ENCODE assay signal across 10 mouse cellular contexts in genomic region chr2:102406324-102407304, GRCm38 (mm10). TPM values are rescaled to one million over a fixed set of nuclear protein-coding genes. Genes with fewer than 3 reads are reported as not detected.
DNase-seq lines count a peak whose midpoint lies in the region; ATAC-seq and TF ChIP-seq lines count a peak whose summit lies in the region.
"Had no signal": no experiment of that assay in that cellular context is flagged by ENCODE, and none has a peak within 500 bp of the region (broad histone marks: within the 10 kb centered on the region; RNA-seq: fewer than 3 reads in every experiment).

No protein-coding gene starts in this region.

- H3K4me3 ChIP-seq in hindbrain, embryonic 13.5 days, result no peak overlapping the region
- H3K4me3 ChIP-seq in hindbrain, embryonic 11.5 days (ENCODE audit: low read depth, low read length), result no peak overlapping the region
- no peak overlapping the region for H3K4me3 ChIP-seq in midbrain, embryonic 11.5 days (ENCODE audit: low read depth, low read length)
- no peak overlapping the region for H3K4me3 ChIP-seq in midbrain, embryonic 10.5 days
- no peak overlapping the region for H3K4me3 ChIP-seq in kidney, embryonic 15.5 days (replicated peaks)
- peak overlapping the region; percentile 8; the same call in 1 of the 2 replicates for H3K4me3 ChIP-seq in stomach, postnatal 0 days (ENCODE audit: low read depth, low read length)

- no peak for TF ChIP-seq CTCF in stomach, postnatal 0 days (IDR thresholded peaks at IDR 0.05; ENCODE audit: low read depth)

- H3K9ac ChIP-seq in hindbrain, embryonic 13.5 days, result no peak overlapping the region
- H3K9ac ChIP-seq in hindbrain, embryonic 11.5 days (ENCODE audit: low read depth, low read length), result no peak overlapping the region
- H3K9ac ChIP-seq in midbrain, embryonic 11.5 days (ENCODE audit: low read length), result no peak overlapping the region
- no peak overlapping the region for H3K9ac ChIP-seq in kidney, embryonic 15.5 days
- no peak overlapping the region for H3K9ac ChIP-seq in stomach, postnatal 0 days (ENCODE audit: low read length)
- H3K9ac ChIP-seq: liver, postnatal 0 days had no signal

- H3K4me1 ChIP-seq in hindbrain, embryonic 13.5 days (replicated peaks), result peaks cover 19% of the 10 kb centered on the region
- no peaks in the 10 kb centered on the region for H3K4me1 ChIP-seq in hindbrain, embryonic 11.5 days (replicated peaks; ENCODE audit: control insufficient read depth, insufficient read depth, low read length)
- H3K4me1 ChIP-seq in midbrain, embryonic 11.5 days (ENCODE audit: control insufficient read depth, insufficient read depth, low read length), result peaks cover 3% of the 10 kb centered on the region
- H3K4me1 ChIP-seq in midbrain, embryonic 10.5 days, result peaks cover 11% of the 10 kb centered on the region
- peaks cover 32% of the 10 kb centered on the region for H3K4me1 ChIP-seq in kidney, embryonic 15.5 days
- peaks cover 6% of the 10 kb centered on the region; the same call in 1 of the 2 replicates for H3K4me1 ChIP-seq in stomach, postnatal 0 days (replicated peaks; ENCODE audit: control insufficient read depth, insufficient read depth)

- 0 out of 2 replicates have a peak, but pooled peaks have one; percentile 33 for ATAC-seq in hindbrain, embryonic 13.5 days (ENCODE audit: low FRiP score)
- ATAC-seq in hindbrain, embryonic 11.5 days (ENCODE audit: low FRiP score), result no peak
- no peak for ATAC-seq in midbrain, embryonic 11.5 days (ENCODE audit: low FRiP score)
- ATAC-seq in kidney, embryonic 15.5 days (replicated peaks; ENCODE audit: low FRiP score), result 0 out of 2 replicates have a peak, but pooled peaks have one; percentile 53
- no peak for ATAC-seq in stomach, postnatal 0 days (ENCODE audit: low FRiP score, low TSS enrichment)
- ATAC-seq: liver, postnatal 0 days had no signal

- no peaks in the 10 kb centered on the region for H3K9me3 ChIP-seq in hindbrain, embryonic 13.5 days
- no peaks in the 10 kb centered on the region for H3K9me3 ChIP-seq in hindbrain, embryonic 11.5 days (ENCODE audit: control insufficient read depth, low read length)
- no peaks in the 10 kb centered on the region for H3K9me3 ChIP-seq in midbrain, embryonic 11.5 days (ENCODE audit: control insufficient read depth, low read length)
- no peaks in the 10 kb centered on the region for H3K9me3 ChIP-seq in midbrain, embryonic 10.5 days (replicated peaks)
- no peaks in the 10 kb centered on the region for H3K9me3 ChIP-seq in kidney, embryonic 15.5 days (replicated peaks)
- no peaks in the 10 kb centered on the region for H3K9me3 ChIP-seq in stomach, postnatal 0 days (ENCODE audit: control insufficient read depth, low read length)

- peak overlapping the region; percentile 23; the same call in 1 of the 2 replicates for H3K4me2 ChIP-seq in hindbrain, embryonic 13.5 days
- H3K4me2 ChIP-seq in hindbrain, embryonic 11.5 days (replicated peaks; ENCODE audit: low read depth, low read length), result no peak overlapping the region
- H3K4me2 ChIP-seq in midbrain, embryonic 11.5 days, result no peak overlapping the region
- peak overlapping the region; percentile 15 for H3K4me2 ChIP-seq in kidney, embryonic 15.5 days
- H3K4me2 ChIP-seq in stomach, postnatal 0 days (replicated peaks; ENCODE audit: low read depth), result peak overlapping the region; percentile 18

- H3K36me3 ChIP-seq in hindbrain, embryonic 13.5 days, result no peaks in the 10 kb centered on the region
- no peaks in the 10 kb centered on the region for H3K36me3 ChIP-seq in hindbrain, embryonic 11.5 days (ENCODE audit: control insufficient read depth, insufficient read depth, low read length)
- H3K36me3 ChIP-seq in midbrain, embryonic 11.5 days (ENCODE audit: control insufficient read depth, insufficient read depth, low read length), result no peaks in the 10 kb centered on the region
- H3K36me3 ChIP-seq in midbrain, embryonic 10.5 days, result no peaks in the 10 kb centered on the region
- no peaks in the 10 kb centered on the region for H3K36me3 ChIP-seq in kidney, embryonic 15.5 days
- H3K36me3 ChIP-seq in stomach, postnatal 0 days (ENCODE audit: control insufficient read depth, insufficient read depth, low read length), result no peaks in the 10 kb centered on the region

- 82% methylated on average over 4 of the region's 4 CpGs for WGBS in hindbrain, embryonic 13.5 days
- WGBS in hindbrain, embryonic 11.5 days, result 77% methylated on average over 4 of the region's 4 CpGs
- 77% methylated on average over 4 of the region's 4 CpGs for WGBS in midbrain, embryonic 11.5 days
- 85% methylated on average over 4 of the region's 4 CpGs for WGBS in midbrain, embryonic 10.5 days
- WGBS in kidney, embryonic 15.5 days, result 56% methylated on average over 4 of the region's 4 CpGs
- 44% methylated on average over 4 of the region's 4 CpGs for WGBS in stomach, postnatal 0 days

- H3K27ac ChIP-seq in hindbrain, embryonic 13.5 days, result no peak overlapping the region
- H3K27ac ChIP-seq in hindbrain, embryonic 11.5 days (ENCODE audit: low read depth, low read length), result no peak overlapping the region
- H3K27ac ChIP-seq in midbrain, embryonic 11.5 days (ENCODE audit: low read depth, low read length), result no peak overlapping the region
- no peak overlapping the region for H3K27ac ChIP-seq in midbrain, embryonic 10.5 days (replicated peaks)
- peak overlapping the region; percentile 23; the same call in 1 of the 2 replicates for H3K27ac ChIP-seq in kidney, embryonic 15.5 days
- no peak overlapping the region for H3K27ac ChIP-seq in stomach, postnatal 0 days (replicated peaks)

- TF ChIP-seq EP300 in stomach, postnatal 0 days (optimal IDR thresholded peaks at IDR 0.05), result no peak

- H3K27me3 ChIP-seq in hindbrain, embryonic 13.5 days, result no peaks in the 10 kb centered on the region
- H3K27me3 ChIP-seq in hindbrain, embryonic 11.5 days (ENCODE audit: control insufficient read depth, insufficient read depth, low read length), result no peaks in the 10 kb centered on the region
- H3K27me3 ChIP-seq in midbrain, embryonic 11.5 days (ENCODE audit: control insufficient read depth, insufficient read depth, low read length), result no peaks in the 10 kb centered on the region
- H3K27me3 ChIP-seq in midbrain, embryonic 10.5 days (ENCODE audit: low read depth, poor library complexity, severe bottlenecking), result peaks cover 9% of the 10 kb centered on the region; the same call in 1 of the 2 replicates
- H3K27me3 ChIP-seq in kidney, embryonic 15.5 days, result no peaks in the 10 kb centered on the region
- no peaks in the 10 kb centered on the region for H3K27me3 ChIP-seq in stomach, postnatal 0 days (ENCODE audit: control insufficient read depth, insufficient read depth, low read length)

- DNase-seq in hindbrain, embryonic 11.5 days (ENCODE audit: low spot score), result no peak
- peak; percentile 67 for DNase-seq in midbrain, embryonic 11.5 days (ENCODE audit: low spot score, missing footprints)
- no peak for DNase-seq in midbrain, embryonic 10.5 days (ENCODE audit: low spot score)
- DNase-seq in stomach, postnatal 0 days (ENCODE audit: low spot score), result no peak
- no peak for DNase-seq in cerebellum, adult 18-20 months
- no peak for DNase-seq in gastrocnemius, postnatal 4 days (ENCODE audit: low spot score in 2 of 2)
- DNase-seq: adrenal gland, adult 8-10 months; liver, postnatal 0 days had no signal

RNA-seq across cellular contexts. Expression of gene Trim44, which starts 1.0 kb away (rescaled TPM):
- 44.2 and 47.7 TPM in 2 replicates for polyA plus RNA-seq in hindbrain, embryonic 13.5 days (2015; fragmentation: Nextera tagmentation; extraction: Ambion mirVana)
- 44.3 and 44.6 TPM in 2 replicates for polyA plus RNA-seq in hindbrain, embryonic 11.5 days (2014; fragmentation: Nextera tagmentation; extraction: Ambion mirVana)
- 40.7 and 44.4 TPM in 2 replicates for polyA plus RNA-seq in midbrain, embryonic 11.5 days (2014; fragmentation: Nextera tagmentation; extraction: Ambion mirVana)
- 22.2 and 26.9 TPM in 2 replicates for polyA plus RNA-seq in midbrain, embryonic 10.5 days (2016; fragmentation: Nextera tagmentation; extraction: Ambion mirVana)
- 27.3 and 29.0 TPM in 2 replicates for polyA plus RNA-seq in kidney, embryonic 15.5 days (2015; fragmentation: Nextera tagmentation; extraction: Ambion mirVana)
- polyA plus RNA-seq in stomach, postnatal 0 days (2015; fragmentation: Nextera tagmentation; extraction: Ambion mirVana), result 9.7 and 10.1 TPM in 2 replicates
- 10 to 100 TPM; 41.5 to 43.7 TPM for total RNA-seq in gastrocnemius, postnatal 4 days (2021)

RNA-seq across cellular contexts. Expression of gene Fjx1, which starts 45.7 kb away (rescaled TPM):
- polyA plus RNA-seq in hindbrain, embryonic 13.5 days (2015; fragmentation: Nextera tagmentation; extraction: Ambion mirVana), result 28.9 and 32.9 TPM in 2 replicates
- polyA plus RNA-seq in hindbrain, embryonic 11.5 days (2014; fragmentation: Nextera tagmentation; extraction: Ambion mirVana), result 17.2 and 21.9 TPM in 2 replicates
- polyA plus RNA-seq in midbrain, embryonic 11.5 days (2014; fragmentation: Nextera tagmentation; extraction: Ambion mirVana), result 25.2 and 25.5 TPM in 2 replicates
- polyA plus RNA-seq in midbrain, embryonic 10.5 days (2016; fragmentation: Nextera tagmentation; extraction: Ambion mirVana), result 17.1 and 21.6 TPM in 2 replicates
- 11.1 and 11.3 TPM in 2 replicates for polyA plus RNA-seq in kidney, embryonic 15.5 days (2015; fragmentation: Nextera tagmentation; extraction: Ambion mirVana)
- polyA plus RNA-seq in stomach, postnatal 0 days (2015; fragmentation: Nextera tagmentation; extraction: Ambion mirVana), result 5.9 and 7.3 TPM in 2 replicates
- total RNA-seq in gastrocnemius, postnatal 4 days (2021), result 1 to 10 TPM; 7.2 to 7.3 TPM

Comparison
In these comparisons a context has a peak if more than half of its experiments do, and no peak if none do; other contexts are left out.
1. ATAC-seq: peak in hindbrain, embryonic 13.5 days (single experiment) and kidney, embryonic 15.5 days (single experiment); none in hindbrain, embryonic 11.5 days (single experiment), midbrain, embryonic 11.5 days (single experiment) and stomach, postnatal 0 days (single experiment).
2. H3K4me2 ChIP-seq: peak in hindbrain, embryonic 13.5 days (single experiment), kidney, embryonic 15.5 days (single experiment) and stomach, postnatal 0 days (single experiment); none in hindbrain, embryonic 11.5 days (single experiment) and midbrain, embryonic 11.5 days (single experiment).